Mouse (Mus musculus): ENCODE measurements around the gene Gm10277.

Gm10277 gene

DNA sequence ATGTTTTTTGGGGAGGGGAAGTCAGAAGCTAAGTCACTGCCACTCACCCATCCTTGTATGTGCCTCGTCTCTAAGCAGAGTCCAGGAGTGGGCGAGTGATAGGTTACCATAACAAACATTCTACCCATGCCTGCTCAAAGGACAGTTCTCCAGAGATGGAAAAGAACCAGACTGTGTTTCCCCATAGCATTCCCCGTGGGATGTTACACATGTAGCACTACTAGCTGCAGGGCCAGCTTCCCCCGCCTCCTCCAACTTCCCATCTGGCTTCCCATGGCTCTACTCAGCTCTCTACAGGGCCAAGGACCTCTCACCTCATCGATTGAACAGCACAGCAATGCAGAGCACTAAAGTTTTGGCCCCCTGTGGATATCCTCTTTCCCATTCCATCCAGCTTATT is 7.7 kb upstream of the Gm10277 start:
- DNase-seq, result no peak

GRCm38 (mm10) chr11:77793238-77793930 is 5.8 kb upstream of the Gm10277 start:
- peak; percentile 95 to 96 for DNase-seq

DNA sequence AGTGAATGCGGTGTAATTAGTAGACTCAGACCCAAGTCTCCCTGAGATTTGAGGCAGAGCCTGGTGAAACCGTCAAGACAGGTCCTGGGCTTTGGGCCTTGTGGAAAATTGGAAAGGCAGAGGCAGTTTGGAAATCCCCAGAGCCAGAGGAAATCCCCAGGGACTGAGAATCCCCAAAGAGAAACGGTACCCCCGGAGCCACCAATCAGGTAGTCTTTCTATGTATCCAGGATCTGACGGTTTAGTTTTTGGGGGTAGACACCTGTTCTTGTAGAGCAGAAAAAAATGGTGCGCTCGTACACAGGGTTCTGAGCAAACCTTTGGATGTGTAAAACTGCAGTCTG is 5.0 kb upstream of the Gm10277 start:
- DNase-seq, result peak in 1 of 2 experiments; percentile 39

- peak; percentile 82 to 93 for DNase-seq
Observed at GRCm38 (mm10) chr11:77791752-77792565, 4.4 kb upstream of the Gm10277 start.

- no peak for DNase-seq
Observed at GRCm38 (mm10) chr11:77791241-77791727, 3.7 kb upstream of the Gm10277 start.

- DNase-seq, result peak in 1 of 2 experiments; percentile 63
Observed at GRCm38 (mm10) chr11:77790286-77790685, 2.7 kb upstream of the Gm10277 start.

- no peak for DNase-seq
Observed at GRCm38 (mm10) chr11:77789512-77789911, 2.0 kb upstream of the Gm10277 start.

DNA sequence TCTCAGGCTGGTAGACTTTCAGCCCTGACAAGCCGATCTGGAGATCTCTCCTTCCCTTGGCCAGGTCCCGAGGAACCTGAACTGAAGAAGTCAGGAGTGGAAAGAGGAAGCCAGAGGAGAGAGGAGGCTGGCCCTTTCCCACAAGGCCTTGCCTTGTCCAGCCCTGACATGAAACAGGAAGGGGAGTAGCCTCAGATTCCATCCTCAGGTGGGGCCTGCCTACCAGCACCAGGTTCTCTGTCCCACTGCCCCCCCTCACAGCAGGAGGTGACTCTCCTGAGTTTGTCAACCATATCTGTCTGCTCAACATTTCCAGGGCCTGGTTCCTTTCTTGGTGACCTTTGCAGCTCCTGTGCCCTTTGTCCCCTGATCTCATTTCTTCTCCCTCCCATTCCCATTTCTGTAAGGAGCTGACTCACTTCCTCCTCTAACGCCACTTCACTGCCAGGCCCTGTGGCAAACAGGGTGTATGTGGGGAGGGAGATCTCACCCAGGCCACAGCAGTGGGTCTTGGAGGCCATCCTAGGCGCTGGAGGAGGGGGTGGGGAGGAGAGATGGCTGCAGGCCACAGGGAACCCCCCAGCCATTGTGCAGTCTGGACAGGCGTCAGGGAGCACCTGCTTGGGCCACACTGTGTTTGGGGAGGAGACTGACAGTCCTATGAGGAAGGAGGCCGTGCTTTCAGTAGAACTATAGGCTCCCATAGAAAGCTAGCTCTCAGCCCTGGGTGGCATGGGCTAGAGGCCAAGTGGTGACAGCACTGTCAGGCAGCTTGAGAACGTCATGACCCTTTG is 1.6 kb downstream of the Gm10277 start:
- no peak for DNase-seq

- DNase-seq, result no peak
Observed at GRCm38 (mm10) chr11:77785396-77785767, 2.2 kb downstream of the Gm10277 start.

GRCm38 (mm10) chr11:77784894-77785293 is 2.7 kb downstream of the Gm10277 start:
- DNase-seq, result no peak

DNA sequence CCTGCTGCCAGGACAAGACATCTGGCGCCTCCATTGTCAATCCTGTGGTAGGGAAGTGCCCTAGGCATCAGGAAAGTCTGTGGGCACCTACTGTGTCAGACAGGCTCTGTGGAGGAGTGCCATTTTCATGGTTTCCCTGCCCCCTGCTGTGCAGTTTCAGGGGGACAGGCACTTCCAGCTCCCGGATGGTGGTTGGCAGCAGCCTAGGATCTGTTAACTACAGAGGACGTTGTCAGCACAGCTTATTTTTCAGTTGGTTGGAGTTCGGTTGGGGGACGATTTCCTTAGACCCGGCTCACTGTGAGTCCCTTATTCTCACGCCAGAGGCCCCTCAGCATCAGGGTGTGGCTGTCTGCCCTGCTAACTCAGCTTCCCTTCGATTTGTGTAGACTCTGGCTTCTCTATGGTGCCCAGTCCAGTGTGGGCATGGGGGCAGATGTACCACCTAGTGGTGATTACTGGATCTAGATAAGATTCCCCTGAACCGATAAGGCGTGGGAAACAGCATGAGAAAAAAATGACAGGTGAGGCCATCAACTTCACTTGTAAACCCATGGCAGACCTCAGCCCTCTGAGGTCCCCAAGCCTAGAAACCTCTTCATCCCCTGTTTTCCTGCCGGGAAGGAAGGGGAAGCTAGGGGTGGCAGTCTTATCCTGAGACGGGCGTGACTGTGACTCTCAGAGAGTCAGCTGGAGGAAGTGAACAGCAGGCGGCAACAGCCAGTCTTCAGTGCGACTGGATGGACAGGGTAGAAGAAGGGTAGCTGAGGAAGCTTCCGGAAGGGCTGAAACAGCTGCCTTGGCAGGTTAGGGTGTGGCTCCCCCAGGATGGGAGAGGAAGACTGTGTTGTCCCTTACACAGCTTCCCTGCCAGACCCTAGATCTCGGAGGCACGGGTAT is 3.5 kb downstream of the Gm10277 start:
- DNase-seq, result peak in 1 of 2 experiments; percentile 44

- DNase-seq, result no peak
Observed at GRCm38 (mm10) chr11:77783211-77783746, 4.3 kb downstream of the Gm10277 start.

DNA sequence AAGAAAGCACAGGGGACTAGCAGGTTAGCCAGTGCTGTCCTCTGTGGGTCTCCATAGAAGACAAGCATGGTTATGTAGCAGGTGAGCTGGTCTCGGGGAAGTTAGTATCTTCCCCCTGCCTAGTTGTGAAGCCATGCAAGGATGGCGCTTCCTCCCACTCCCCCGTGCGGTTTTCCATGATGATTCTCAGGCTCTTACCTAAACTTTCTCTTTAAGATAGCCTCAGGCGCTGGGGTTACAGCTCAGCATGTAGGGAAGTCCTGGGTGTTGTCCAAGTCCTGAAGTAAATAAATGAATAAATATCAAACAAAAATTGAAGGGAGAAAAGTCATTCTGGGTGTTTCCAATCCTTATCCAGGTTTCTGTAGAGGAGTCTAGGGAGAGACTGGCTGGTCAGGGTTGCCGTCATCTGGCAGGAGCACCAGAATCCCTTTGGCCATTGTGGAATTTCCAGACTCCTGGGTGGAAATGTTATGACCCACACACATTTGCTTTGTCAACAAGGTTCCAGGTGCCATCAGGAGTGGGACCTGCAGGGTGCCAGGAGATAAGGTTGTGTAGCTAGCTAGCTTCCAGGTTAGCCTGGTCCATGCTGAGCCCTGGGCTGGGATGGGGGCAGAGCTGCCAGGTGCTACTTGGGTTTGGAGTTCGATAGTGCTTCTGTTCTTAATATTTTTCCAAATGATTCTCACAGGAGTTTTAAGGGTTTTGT is 5.3 kb downstream of the Gm10277 start:
- DNase-seq, result no peak

GRCm38 (mm10) chr11:77781088-77781487 is 6.5 kb downstream of the Gm10277 start:
- no peak for DNase-seq

GRCm38 (mm10) chr11:77779240-77779639 is 8.3 kb downstream of the Gm10277 start:
- DNase-seq, result no peak

DNA sequence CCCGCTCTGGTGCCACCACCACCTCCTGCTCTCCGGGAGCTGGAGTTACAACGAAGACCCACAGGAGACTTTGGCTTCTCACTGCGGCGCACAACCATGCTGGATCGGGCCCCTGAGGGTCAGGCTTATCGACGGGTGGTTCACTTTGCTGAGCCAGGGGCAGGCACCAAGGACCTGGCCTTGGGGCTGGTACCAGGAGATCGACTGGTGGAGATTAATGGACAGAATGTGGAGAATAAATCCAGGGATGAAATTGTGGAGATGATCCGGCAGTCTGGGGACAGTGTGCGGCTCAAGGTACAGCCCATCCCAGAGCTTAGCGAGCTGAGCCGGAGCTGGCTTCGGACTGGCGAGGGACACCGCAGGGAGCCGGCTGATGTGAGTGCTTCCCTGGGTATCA is 9.6 kb downstream of the Gm10277 start:
- no peak for DNase-seq

DNA sequence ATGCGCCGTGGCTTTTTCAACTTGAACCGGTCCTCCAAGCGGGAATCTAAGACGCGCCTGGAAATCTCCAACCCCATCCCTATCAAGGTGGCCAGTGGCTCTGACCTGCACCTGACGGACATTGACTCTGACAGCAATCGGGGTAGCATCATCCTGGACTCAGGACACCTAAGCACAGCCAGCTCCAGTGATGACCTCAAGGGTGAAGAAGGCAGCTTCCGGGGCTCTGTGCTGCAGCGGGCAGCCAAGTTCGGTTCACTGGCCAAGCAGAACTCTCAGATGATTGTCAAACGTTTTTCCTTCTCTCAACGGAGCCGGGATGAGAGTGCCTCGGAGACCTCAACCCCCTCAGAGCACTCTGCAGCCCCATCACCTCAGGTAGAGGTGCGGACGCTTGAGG is 10.1 kb downstream of the Gm10277 start:
- no peak for DNase-seq

DNA sequence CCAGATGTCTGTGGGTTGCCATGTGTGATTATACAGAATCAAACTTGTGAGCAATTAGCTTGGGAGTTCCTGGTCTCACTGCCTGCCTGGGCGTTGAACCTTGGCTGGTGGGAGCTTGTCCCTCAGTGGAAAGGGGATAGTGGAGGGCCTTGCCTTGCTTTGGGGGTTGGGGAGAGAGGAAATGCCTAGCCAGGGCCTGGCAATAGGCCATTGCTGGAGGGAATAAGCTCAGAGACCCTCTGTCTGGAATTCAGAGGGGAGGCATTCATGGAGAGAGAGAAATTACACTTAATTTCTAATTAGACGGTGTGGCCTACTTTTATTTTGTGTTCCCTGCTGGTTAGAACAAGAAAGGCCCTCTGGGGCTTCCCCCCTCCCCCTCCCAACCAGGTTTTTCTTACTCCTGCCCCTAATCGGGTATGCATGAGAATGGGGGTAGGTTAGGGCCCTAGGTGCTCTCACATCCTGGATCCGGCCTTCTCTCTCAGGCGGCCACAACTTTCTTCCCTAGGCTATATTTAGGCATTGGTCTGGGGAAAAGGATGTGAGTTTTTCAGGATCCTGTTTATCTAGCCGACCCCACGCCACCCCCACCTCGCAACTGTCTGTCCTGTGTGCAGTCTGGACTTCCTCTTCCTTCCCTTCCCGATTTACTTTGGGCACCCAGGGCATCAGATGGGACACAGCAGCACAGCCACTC is 11.7 kb downstream of the Gm10277 start:
- no peak for DNase-seq

GRCm38 (mm10) chr11:77771879-77772713 is 15.5 kb downstream of the Gm10277 start:
- peak in 1 of 2 experiments; percentile 20 for DNase-seq

DNA sequence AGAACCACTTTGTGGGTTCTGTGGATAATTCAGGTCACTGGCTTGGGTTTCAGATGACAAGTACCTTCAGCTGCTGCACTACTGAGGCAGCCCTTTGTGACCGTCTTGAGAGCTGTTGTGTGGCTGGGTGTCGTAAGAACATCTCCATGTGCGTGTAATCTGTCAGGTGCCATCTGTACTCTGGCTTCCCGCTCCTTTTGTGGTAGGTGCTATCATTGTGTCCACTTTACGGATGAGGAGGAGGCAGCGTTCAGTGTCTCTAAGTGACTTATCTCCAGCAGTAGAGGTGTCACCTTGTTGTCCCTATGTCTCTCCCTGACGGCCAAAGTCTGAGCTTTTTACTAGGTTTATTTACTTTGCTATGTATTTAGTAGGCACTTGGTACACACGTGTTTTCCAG is 17.2 kb downstream of the Gm10277 start:
- DNase-seq, result no peak
